Mouse (Mus musculus) thymus, postnatal 14 days (tissue): ENCODE measurements at regions not wholly inside any gene's neighbourhood (a gene's known extent, or its start where the extent isn't known, plus 50 kb on each side); places are given as distances from the start of the nearest gene placed in this dataset.

Experiments used
- DNase-seq: peaks from one replicate; pipeline ENCODE4 v3.0.0; 2021

DNA sequence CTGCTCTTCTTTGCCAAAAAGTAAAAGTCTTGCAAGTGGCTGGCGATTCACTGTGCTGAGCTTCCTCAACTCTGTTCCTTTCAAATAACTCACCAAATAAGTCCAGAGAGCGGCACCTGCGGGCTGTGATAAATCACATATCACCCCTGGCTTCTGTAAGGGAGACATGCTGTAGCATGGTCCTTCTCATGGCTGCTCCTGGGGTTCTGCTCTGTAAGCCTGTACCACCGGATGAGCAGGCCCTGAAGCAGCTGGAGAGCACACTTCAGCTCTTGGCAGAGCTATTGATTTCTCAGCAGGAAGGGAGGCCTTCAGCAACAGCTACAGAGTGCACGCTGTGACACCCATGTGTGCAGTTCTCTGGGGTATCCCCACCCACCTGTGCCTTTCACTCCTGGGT is 101.5 kb upstream of the Ufm1 start:
- no peak for DNase-seq

DNA sequence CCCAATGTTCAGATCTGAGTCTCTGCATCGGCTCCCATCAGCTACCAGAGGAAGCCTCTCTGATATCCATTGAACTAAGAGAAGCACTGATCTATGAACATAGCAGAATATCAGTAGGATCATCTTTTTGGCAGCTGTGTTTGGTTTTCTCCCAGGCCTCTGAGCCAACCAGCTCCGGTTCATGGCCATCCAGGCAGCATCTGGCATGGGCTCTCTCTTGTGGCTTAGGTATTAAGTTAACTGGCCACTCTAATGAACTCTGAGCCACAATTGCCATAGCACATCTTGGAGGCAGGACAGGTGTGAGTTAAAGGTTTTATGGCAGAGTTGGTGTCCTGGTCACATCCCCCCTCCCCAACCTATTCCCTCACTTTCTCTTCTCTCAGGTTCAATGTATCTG is 90.2 kb upstream of the Ufm1 start:
- no peak for DNase-seq

DNA sequence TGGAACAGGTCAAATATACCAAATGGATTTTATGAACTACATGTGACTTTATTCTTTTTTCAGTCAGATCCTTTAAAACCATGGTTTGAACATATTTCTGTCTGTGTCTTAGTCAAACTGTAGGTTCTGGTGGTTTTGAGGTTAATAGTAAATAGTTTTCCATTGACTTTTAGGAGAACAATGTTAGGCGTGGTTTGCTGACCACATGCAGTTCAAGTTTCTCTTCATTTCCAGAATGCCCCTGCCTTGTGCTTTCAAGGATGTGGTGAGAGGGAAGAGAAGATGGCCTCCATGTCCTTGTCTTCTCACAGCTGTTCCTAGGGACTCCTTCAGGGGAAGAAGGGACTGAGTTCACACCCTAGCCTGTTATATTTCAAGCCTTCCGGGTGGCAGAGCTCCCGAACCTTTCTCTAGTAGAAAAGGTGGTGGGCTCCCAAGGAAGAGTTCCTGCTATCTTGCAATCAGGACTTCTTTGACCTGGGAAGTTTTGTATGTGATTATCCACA is 76.1 kb upstream of the Ufm1 start:
- no peak for DNase-seq

DNA sequence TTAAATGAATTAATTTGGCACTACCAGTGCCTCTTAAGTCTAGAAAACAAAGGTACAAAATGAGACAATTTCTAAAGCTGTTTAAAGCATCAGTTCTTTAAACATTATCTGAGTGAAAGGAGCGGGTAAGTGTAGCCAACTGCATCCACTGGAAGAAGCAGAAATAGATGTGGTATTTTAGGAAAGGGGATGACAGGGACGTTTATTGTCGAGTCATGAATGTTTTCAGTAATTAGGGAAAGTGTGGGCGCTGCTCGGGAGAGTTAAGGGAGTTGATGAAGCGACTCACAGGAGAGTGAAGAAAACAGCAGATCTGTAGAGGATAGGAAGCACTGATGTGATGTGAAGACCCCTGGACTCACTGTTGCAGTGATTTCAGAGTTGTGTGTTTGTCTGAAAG is 68.1 kb upstream of the Ufm1 start:
- no peak for DNase-seq

DNA sequence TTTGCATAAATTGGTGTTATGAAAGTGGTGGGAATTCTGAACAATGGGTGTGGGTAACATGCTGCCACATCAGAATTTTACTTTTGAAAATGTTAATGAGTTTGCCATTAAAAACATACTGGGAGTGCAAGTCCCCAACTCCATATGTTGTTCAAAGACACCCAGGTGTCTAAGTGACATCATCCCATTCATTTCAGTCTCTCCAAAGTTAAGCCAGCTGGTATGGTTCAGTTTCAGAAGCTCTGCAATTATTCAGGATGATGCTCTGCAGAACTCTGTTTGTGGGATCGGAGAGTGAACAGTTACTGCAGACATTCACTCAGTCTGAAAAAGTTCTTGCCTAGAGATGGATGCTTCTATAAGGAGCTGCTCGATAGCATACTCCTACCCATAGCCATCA is 56.3 kb upstream of the Ufm1 start:
- no peak for DNase-seq

DNA sequence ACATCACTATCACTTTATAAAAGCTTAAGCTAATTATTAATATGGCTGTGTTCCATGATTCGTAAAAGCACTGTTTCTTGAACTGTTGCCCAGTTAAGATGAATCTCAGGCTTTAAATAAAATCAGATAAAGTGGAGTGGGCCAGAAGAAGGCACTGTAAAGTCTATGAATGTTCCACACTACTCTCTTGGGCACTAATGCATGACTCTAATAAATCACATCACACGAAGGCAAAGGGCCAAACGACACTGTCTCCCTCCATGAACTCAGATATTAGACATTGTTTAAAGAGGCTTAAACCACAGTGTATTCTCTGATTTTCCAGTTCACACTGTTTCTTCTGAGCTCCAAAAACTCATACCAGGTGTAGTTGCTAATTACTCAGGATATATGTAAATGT is 55.9 kb upstream of the Ufm1 start:
- no peak for DNase-seq

DNA sequence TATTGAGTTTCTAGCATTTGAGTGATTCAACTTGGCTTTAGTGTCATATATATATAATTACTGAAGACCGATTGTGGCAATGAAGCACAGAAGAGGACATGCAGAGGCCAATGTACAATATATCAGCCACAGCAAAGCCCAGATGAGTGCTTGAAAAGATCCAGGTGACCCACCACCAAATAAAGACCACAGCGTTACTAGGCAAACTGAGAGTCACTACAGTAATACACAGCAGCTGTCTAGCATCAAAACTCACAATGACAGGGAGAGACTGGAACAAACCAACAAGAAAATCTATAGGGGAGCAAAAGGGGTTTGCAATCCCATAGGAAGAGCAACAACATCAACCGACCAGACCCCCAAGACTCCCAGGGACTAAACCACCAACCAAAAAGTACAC is 54.3 kb upstream of the Ufm1 start:
- DNase-seq: no peak

DNA sequence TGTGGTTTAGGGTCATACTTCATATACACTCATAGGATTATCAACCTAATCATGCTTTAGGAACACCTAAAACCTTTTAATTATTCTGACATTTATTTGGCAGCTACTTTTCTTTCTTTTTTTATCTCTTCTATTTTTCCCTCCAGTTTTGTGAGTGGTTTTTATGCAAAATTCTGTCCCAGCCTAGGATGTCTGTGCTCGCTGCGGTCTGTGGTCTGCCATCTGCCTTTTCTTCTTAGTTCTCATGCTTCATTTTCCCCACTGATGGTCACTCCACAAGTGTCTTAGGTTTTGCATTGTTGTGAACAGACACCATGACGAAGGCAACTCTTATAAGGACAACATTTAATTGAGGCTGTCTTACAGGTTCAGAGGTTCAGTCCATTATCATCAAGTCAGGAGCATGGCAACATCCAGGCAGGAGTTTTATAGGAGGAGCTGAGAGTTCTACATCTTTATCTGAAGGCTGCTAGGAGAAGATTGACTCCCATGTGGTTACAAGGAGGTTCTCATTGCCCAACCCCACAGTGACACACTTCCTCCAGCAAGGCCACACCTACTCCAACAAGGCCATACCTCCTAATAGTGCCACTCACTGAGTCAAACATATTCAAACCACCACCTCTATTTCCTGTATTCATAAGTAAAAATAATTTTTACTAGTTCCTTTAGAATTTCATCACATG is 50.5 kb upstream of the Ufm1 start:
- DNase-seq: no peak
